ENCODE assay signal across 14 mouse cellular contexts in genomic region chr11:67999629-68000028, GRCm38 (mm10). TPM values are rescaled to one million over a fixed set of nuclear protein-coding genes. Genes with fewer than 3 reads are reported as not detected.
A peak's percentile ranks its signal among the peaks of the same experiment; 100 is the strongest.
DNase-seq lines count a peak whose midpoint lies in the region; ATAC-seq lines count a peak whose summit lies in the region.
"Had no signal": no experiment of that assay in that cellular context is flagged by ENCODE, and none has a peak within 500 bp of the region (broad histone marks: within the 10 kb centered on the region; RNA-seq: fewer than 3 reads in every experiment).

No protein-coding gene starts in this region.

- DNase-seq in embryo, embryonic 11 days, result peak; percentile 50
- DNase-seq in embryo, embryonic 9.5 days (ENCODE audit: extremely low spot score), result no peak
- peak; percentile 7 for DNase-seq in left cerebral cortex, postnatal 4 days
- no peak for DNase-seq in left cerebral cortex, postnatal 10 days (ENCODE audit: extremely low spot score in 1 of 2, low spot score in 2 of 2)
- DNase-seq in ES-CJ7 (ENCODE audit: low read depth, low spot score), result peak; percentile 19
- no peak for DNase-seq in left cerebral cortex, adult 9 months (ENCODE audit: low spot score in 2 of 2)
- DNase-seq in kidney, postnatal 25 days, result no peak
- DNase-seq: cerebellum, adult 11 months; gastrocnemius, postnatal 36 days; heart, postnatal 4 days; kidney, postnatal 14 days; right cerebral cortex, adult 18-20 months had no signal

- ATAC-seq in intestine, embryonic 15.5 days, result no peak

- peak overlapping the region; percentile 61; the same call in 1 of the 2 replicates for H3K27ac ChIP-seq in intestine, embryonic 15.5 days

- 0 out of 2 replicates have a peak overlapping the region, but pooled peaks have one; percentile 17 for H3K4me2 ChIP-seq in intestine, embryonic 15.5 days (replicated peaks)

- H3K4me3 ChIP-seq in intestine, embryonic 15.5 days (replicated peaks), result no peak overlapping the region

- intact Hi-C loops in left cerebral cortex, postnatal 4 days (cut with DNase I), result no loop called here
- intact Hi-C loops in left cerebral cortex, postnatal 10 days (cut with DNase I), result no loop called here

- no peaks in the 10 kb centered on the region; the same call in 1 of the 2 replicates for H3K4me1 ChIP-seq in intestine, embryonic 15.5 days (replicated peaks)

- no peaks in the 10 kb centered on the region for H3K36me3 ChIP-seq in intestine, embryonic 15.5 days

- no peak overlapping the region for H3K9ac ChIP-seq in intestine, embryonic 15.5 days

- 60% methylated on average over 5 of the region's 5 CpGs for WGBS in intestine, embryonic 15.5 days

- no peaks in the 10 kb centered on the region for H3K9me3 ChIP-seq in intestine, embryonic 15.5 days

- no peaks in the 10 kb centered on the region for H3K27me3 ChIP-seq in intestine, embryonic 15.5 days (replicated peaks)

RNA-seq across cellular contexts. Expression of gene Stx8, which starts 33.6 kb away (rescaled TPM):
- total RNA-seq in left cerebral cortex, postnatal 4 days (2021), result 10 to 100 TPM; 26.7 to 30.1 TPM
- 10 to 100 TPM; 28.1 to 28.4 TPM for total RNA-seq in left cerebral cortex, postnatal 10 days (2021)
- polyA plus RNA-seq in intestine, embryonic 15.5 days (2015; fragmentation: Nextera tagmentation; extraction: Ambion mirVana), result 51.8 and 59.7 TPM in 2 replicates

RNA-seq across cellular contexts. Expression of gene Cfap52, which starts 34.2 kb away (rescaled TPM):
- total RNA-seq in left cerebral cortex, postnatal 4 days (2021), result 1 to 10 TPM; 2.0 to 5.7 TPM
- 1 to 10 TPM; 7.2 to 9.9 TPM for total RNA-seq in left cerebral cortex, postnatal 10 days (2021)
- 1.1 and 1.3 TPM in 2 replicates for polyA plus RNA-seq in intestine, embryonic 15.5 days (2015; fragmentation: Nextera tagmentation; extraction: Ambion mirVana)
- total RNA-seq: liver, adult 2 months had no signal
- polyA plus RNA-seq: liver, adult 2 months had no signal

Comparison
In these comparisons a context has a peak if more than half of its experiments do, and no peak if none do; other contexts are left out.
1. DNase-seq: peak in embryo, embryonic 11 days (single experiment), left cerebral cortex, postnatal 4 days (single experiment) and ES-CJ7 (single experiment); none in embryo, embryonic 9.5 days (single experiment), left cerebral cortex, postnatal 10 days (0 of 2), left cerebral cortex, adult 9 months (0 of 2) and kidney, postnatal 25 days (0 of 2).